Mouse (Mus musculus) gastrocnemius, postnatal 36 days (tissue): ENCODE measurements around the gene Endod1. TPM values are rescaled to one million over a fixed set of nuclear protein-coding genes. Genes with fewer than 3 reads are reported as not detected.

Source experiments
- DNase-seq, 2 experiments: peaks; one replicate each; pipeline ENCODE4 v3.0.0; 2022
- intact Hi-C: fragments of 180-260 bp; cut with DNase I; formaldehyde crosslinking; loops from one replicate; pipeline ENCODE4 v1.15.1; 2025
- long read RNA-seq, 2 experiments: library from polyadenylated mRNA; stranded (forward); transcript quantifications; one replicate each; pipeline ENCODE4 v2.0.0; 2021
- total RNA-seq, 2 experiments: library from RNA; stranded (reverse); gene quantifications; 2 replicates each; pipeline ENCODE4 v1.2.3; 2021

Gene Endod1
- 1 to 10 TPM; 3.0 to 4.8 TPM for total RNA-seq
- long read RNA-seq, experiment 1, full-length matches to known transcripts, result 1 of 2 reads
- long read RNA-seq, experiment 1, partial matches to known transcripts, result 1 of 2 reads
- long read RNA-seq, experiment 1, other reads (novel, unspliced or antisense), result 0 of 2 reads
- long read RNA-seq, experiment 2, result 0 reads

- intact Hi-C loops, result no loop called here
- no peak for DNase-seq
These were observed at the start of gene Endod1 for GRCm38 (mm10) chr9:14381353-14382055. Endod1 (minus strand) TSS chr9:14381507.

DNA sequence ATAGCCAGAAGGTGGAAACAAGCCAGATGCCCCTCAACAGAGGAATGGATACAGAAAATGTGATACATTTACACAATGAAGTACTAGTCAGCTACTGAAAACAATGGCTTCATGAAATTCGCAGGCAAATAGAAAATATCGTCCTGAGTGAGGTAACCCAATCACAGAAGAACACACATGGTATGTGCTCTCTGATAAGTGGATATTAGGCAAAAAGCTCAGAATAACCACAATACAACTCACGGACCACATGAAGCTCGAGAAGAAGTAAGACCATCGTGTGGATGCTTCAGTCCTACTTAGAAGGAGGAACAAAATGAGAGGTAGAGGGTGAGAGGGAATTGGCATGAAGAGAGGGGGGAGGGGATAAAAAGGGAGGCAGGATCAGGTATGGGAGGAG, 27.8 kb upstream of the Endod1 start:
- DNase-seq, result no peak
- intact Hi-C loops, result no loop called here

DNA sequence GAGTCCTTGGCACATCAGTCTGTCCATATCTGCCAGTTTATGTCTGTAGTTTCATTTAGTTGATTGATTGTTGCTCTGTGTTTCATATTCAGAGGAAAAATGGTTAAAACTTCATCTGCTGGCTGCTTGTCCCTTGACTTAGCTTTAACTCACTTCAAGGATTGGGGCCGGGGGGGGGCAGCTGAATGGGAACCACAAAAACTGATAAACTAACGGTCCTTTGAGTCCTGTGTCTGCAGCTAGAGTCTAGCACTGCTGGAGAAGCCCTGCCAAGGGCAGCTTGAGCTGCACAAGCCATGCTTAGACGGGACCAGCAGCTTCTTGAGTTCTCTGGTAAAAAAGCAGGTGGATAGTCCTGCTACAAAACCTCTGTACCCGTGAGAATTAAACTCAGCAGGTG, 26.7 kb upstream of the Endod1 start:
- intact Hi-C loops, result no loop called here
- no peak for DNase-seq

- DNase-seq, result no peak
- intact Hi-C loops, result no loop called here
These were observed 24.7 kb upstream of the Endod1 start for GRCm38 (mm10) chr9:14406056-14406455.

DNA sequence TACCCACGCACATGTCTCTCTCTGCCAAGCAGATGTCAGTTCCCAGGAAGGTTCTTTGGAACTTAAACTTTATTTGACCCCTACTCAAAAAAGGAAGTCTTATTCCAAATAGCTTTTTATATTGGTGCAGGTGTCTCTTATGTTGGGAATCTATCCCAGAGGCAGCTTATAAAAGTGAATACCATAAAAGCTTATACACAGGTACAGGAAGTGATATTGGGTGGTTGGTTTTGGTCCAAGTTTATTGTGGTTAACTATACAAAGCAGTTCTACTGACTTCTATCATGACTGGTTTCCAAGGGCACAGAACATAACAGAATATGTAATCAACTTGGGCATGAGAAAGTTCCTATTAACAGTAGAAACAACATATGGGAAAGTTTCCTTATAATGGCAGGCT, 20.8 kb upstream of the Endod1 start:
- DNase-seq, result no peak
- intact Hi-C loops, result no loop called here

DNA sequence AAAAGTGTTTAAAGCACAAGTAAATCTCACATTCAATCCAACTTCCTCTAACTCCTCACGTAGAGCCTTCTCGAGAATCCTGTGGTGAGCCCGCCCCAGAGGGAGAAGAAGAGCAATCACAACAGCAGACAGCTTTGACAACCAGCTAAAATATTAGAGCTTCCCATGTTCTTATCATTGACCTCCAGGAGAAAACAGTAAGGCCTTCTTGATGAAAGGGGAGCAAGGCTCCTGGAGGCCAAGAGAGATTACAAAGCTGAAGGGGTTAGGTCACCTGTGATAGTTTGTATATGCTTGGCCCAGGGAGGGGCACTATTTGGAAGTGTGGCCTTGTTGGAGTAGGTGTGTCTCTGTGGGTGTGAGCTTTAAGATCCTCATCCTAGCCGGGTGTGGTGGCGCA, 19.1 kb upstream of the Endod1 start:
- DNase-seq, result no peak
- intact Hi-C loops, result no loop called here

DNA sequence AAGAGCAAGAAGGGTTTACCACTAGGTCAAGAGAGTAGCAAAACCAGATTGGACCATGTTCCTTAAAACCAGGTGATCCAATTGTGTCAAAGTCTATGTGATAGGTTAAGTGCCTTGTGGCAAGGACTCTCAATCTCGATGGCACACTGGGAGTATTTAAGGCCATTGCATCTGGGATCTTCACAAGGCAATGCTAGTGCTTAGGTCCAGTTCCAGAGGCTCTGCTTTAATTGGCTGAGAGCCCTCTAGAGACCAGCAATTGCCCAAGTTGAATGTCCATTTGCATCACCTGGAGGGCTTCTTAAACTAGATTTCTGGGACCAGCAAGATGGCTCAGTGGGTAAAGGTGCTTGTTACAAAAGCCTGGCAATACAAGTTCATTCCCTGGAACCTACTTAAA, 17.6 kb upstream of the Endod1 start:
- intact Hi-C loops, result no loop called here
- DNase-seq, result no peak

GRCm38 (mm10) chr9:14398084-14398483, 16.8 kb upstream of the Endod1 start:
- intact Hi-C loops, result no loop called here

GRCm38 (mm10) chr9:14397449-14397819, 16.1 kb upstream of the Endod1 start:
- DNase-seq, result no peak
- intact Hi-C loops, result no loop called here

More at GRCm38 (mm10) chr9:14398084-14398483, 16.8 kb upstream of the Endod1 start:
- no peak for DNase-seq

- intact Hi-C loops, result no loop called here
These were observed 15.6 kb upstream of the Endod1 start for GRCm38 (mm10) chr9:14396819-14397448.

GRCm38 (mm10) chr9:14396096-14396495, 14.8 kb upstream of the Endod1 start:
- no peak for DNase-seq
- intact Hi-C loops, result no loop called here

More at GRCm38 (mm10) chr9:14396819-14397448, 15.6 kb upstream of the Endod1 start:
- no peak for DNase-seq

DNA sequence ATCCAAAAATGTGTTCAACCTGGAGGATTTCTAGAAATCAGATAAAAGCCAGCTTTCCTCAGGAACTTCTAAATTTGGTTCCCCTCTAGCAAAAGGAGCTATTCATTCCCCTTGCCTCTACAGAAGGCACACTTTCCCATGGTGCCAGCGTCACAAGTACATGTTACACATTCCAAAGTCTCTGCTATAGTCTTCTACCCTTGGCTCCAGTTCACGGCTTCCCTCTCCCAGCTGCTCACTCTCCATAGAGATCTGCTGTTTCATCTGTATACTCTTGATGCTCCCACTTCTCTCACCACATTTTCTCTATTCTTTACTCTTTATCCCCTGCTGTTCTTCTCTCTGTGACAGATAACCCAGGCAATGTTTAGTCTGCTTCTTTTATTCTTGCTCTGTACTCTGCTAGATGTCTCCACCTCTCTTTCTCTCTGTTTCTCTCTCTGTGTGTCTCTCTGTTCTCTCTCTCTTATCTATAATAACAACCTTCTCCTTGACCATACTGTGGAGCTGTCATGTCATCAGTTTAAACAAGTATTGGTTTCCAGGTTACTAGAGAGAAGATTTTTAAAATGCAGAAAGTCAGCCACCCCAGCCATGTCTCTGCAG, 13.8 kb upstream of the Endod1 start:
- intact Hi-C loops, result loop anchor here (5.0 kb wide), 1 partner anchor 92 kb away; no protein-coding TSS in a partner anchor
- DNase-seq, result no peak

DNA sequence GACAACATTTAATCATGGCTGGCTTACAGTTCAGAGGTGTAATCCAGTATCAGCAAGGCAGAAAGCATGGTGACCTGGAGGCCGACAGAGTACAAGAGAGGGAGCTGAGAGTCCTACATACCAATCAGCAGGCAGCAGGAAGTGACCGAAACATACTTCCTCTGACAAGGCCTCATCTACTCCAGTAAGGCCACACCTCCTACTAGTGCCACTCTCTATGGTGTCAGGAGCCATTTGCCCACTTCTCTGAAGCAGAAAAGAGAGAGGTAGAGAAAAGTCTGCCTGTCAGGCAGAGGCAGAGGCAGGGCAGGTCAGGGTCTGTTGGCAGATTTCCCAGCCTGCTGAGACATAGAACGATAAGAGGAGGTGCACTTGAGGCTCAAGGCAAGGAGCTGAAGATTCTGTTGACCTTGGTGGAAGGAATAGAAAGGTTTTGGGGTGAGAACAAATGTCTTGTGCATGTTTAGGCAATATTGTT, 10.6 kb upstream of the Endod1 start:
- DNase-seq, result no peak
- intact Hi-C loops, result loop anchor here (5.0 kb wide), 1 partner anchor 95 kb away; no protein-coding TSS in a partner anchor

GRCm38 (mm10) chr9:14391286-14391685, 10.0 kb upstream of the Endod1 start:
- intact Hi-C loops, result loop anchor here (5.0 kb wide), 1 partner anchor 96 kb away; no protein-coding TSS in a partner anchor
- no peak for DNase-seq

GRCm38 (mm10) chr9:14390278-14390677, 9.0 kb upstream of the Endod1 start:
- no peak for DNase-seq
- intact Hi-C loops, result loop anchor here (5.0 kb wide), 1 partner anchor 97 kb away; no protein-coding TSS in a partner anchor

- no peak for DNase-seq
- intact Hi-C loops, result no loop called here
These were observed 7.8 kb upstream of the Endod1 start for GRCm38 (mm10) chr9:14389050-14389621.

DNA sequence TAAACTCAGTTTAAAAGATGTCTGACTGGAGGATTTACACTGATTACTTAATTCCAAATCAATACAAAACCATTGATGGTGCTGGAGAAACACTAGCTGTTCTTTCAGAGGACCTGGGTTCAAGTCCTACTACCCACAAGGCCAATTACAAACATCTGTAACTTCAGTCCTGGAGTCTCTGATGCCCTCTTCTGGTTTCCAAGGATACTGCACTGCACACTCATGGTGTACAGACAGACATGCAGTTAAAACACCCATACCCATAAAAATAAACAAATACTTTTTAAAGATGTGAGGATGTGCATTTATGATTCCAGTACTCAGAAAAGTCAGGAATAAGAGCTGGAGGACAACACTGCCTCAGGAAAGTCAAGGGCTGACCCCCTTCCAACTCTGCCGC, 6.7 kb upstream of the Endod1 start:
- DNase-seq, result no peak
- intact Hi-C loops, result no loop called here

GRCm38 (mm10) chr9:14386831-14387230, 5.5 kb upstream of the Endod1 start:
- intact Hi-C loops, result loop anchor here (2.0 kb wide), 1 partner anchor 38 kb away; no protein-coding TSS in a partner anchor
- no peak for DNase-seq

DNA sequence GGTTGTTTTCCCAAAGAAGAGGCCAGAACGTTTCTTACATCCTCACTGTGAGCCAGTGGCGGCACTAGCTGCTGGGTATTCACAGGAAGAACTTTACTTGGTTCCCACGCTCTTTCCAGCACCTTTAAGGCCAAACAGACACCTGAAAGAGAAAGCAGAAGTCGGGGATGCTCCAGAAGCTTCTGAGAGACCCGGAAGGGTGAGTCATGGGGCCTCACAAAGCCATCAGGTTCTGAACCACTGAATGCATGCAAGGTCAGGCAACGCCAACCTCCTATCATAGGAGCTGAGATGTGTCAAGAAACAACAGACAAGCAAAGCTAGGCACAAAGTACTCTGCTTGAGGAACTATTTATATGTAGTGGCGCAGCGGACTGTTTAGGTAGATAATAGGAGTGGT, 4.4 kb upstream of the Endod1 start:
- no peak for DNase-seq
- intact Hi-C loops, result loop anchor here (2.0 kb wide), 1 partner anchor 37 kb away; no protein-coding TSS in a partner anchor

DNA sequence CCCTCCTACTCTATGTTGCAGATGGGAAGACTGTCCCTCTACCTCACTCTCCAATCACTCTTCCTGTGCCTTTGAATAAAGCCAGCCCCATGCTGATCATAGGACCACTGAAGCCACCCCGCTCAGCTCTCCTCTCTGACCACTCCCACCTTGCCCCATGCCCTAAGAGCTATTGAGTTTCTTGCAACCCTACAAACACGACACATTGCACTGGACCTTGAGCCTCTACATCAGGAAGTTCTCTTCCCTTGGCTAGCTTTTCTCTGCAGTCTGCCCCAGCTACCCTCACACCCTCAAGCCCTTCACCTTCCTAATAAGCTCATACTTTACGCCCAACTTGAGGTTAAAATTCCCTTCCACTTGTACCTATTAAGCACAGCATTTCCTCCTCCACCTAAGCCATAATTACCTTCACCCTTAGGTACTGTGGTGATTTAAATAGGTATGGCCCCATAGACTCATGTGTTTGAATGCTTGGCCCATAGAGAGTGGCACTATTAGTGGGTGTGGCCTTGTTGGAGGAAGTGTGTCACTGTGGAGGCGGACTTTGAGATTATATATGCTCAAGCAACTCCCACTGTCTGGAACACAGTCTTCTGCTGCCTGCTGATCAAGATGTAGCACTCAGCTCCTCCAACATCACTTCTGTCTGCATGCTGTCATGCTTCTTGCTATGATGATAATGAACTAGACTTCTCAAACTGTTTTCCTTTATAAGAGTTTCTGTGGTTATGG, 2.0 kb upstream of the Endod1 start:
- DNase-seq, result no peak
- intact Hi-C loops, result no loop called here
